Mouse (Mus musculus): Measurements from ENCODE around the gene Cdk5r1. TPM values are rescaled to one million over a fixed set of nuclear protein-coding genes. Genes with fewer than 3 reads are reported as not detected.

Gene Cdk5r1
- polyA plus RNA-seq, 1 experiment from 2014 or later: 54.0 TPM

Other genes with a start within 250 kb of the Cdk5r1 start
- 20.8 and 21.3 TPM in 2 replicates for gene Rhbdl3, start 176.1 kb upstream of the Cdk5r1 start, polyA plus RNA-seq (2016; fragmentation: Nextera tagmentation; extraction: Ambion mirVana)
- 30.0 and 31.4 TPM in 2 replicates for gene 5730455P16Rik, start 99.0 kb upstream of the Cdk5r1 start, polyA plus RNA-seq (2016; fragmentation: Nextera tagmentation; extraction: Ambion mirVana)
- gene Zfp207, start 93.7 kb upstream of the Cdk5r1 start, polyA plus RNA-seq (2016; fragmentation: Nextera tagmentation; extraction: Ambion mirVana): 296 and 310 TPM in 2 replicates
- 378 and 397 TPM in 2 replicates for gene Psmd11, start 48.4 kb upstream of the Cdk5r1 start, polyA plus RNA-seq (2016; fragmentation: Nextera tagmentation; extraction: Ambion mirVana)